Mouse (Mus musculus) kidney, adult 2 months (tissue): Measurements from ENCODE around the gene Kcnb1.

ENCODE experiments used
- CTCF ChIP-seq: fragments of 200-500 bp; conservative IDR thresholded peaks from 2 replicates; pipeline ENCODE4 v1.5.1; 2011; ENCODE audit warnings: low read depth, mild to moderate bottlenecking, control low read depth, low read length, moderate library complexity, mixed read lengths; ENCODE audit not compliant: insufficient read depth, insufficient read length
- POLR2A ChIP-seq: fragments of 200-500 bp; IDR thresholded peaks from one replicate; pipeline ENCODE4 v1.6.1; 2011; ENCODE audit warnings: low read depth, low read length, control low read depth

- no peak for TF ChIP-seq CTCF
- TF ChIP-seq POLR2A: no peak
These were observed 3.4 kb upstream of the Kcnb1 start for GRCm38 (mm10) chr2:167193361-167193760.
